Mouse (Mus musculus) liver, adult 2 months (tissue): ENCODE results near the gene Mta2. TPM values are rescaled to one million over a fixed set of nuclear protein-coding genes. Genes with fewer than 3 reads are reported as not detected.
A peak's percentile ranks its signal among the peaks of the same experiment; 100 is the strongest.

Experiments
- DNase-seq: peaks from one replicate; pipeline ENCODE4 v3.0.0-alpha.2; 2011; ENCODE audit warnings: low read depth, low spot score; ENCODE audit errors: extremely low read depth
- H3K27ac ChIP-seq: fragments of 200-500 bp; replicated peaks from 2 replicates; pipeline ENCODE4 v1.5.1; 2012; ENCODE audit warnings: low read depth, mild to moderate bottlenecking, control low read depth, inconsistent platforms, low read length; ENCODE audit not compliant: insufficient read depth
- H3K27me3 ChIP-seq: fragments of 200-500 bp; 2 replicates; pipeline ENCODE4 v1.6.1; 2012; ENCODE audit warnings: mild to moderate bottlenecking, moderate library complexity, low read length, inconsistent platforms; ENCODE audit not compliant: control insufficient read depth, insufficient read depth
- H3K36me3 ChIP-seq: fragments of 200-500 bp; 2 replicates; pipeline ENCODE4 v1.6.1; 2012; ENCODE audit warnings: low read length, inconsistent platforms; ENCODE audit not compliant: control insufficient read depth, insufficient read depth
- H3K4me1 ChIP-seq: fragments of 200-500 bp; 2 replicates; pipeline ENCODE4 v1.6.1; 2011; ENCODE audit warnings: low read length; ENCODE audit not compliant: control insufficient read depth, insufficient read depth
- H3K4me3 ChIP-seq: fragments of 200-500 bp; 2 replicates; pipeline ENCODE4 v1.5.1; 2011; ENCODE audit warnings: low read depth, mild to moderate bottlenecking, control low read depth, low read length, moderate library complexity; ENCODE audit not compliant: insufficient read depth
- H3K79me2 ChIP-seq: fragments of 200-500 bp; 2 replicates; pipeline ENCODE4 v1.6.1; 2012; ENCODE audit warnings: inconsistent platforms, mild to moderate bottlenecking, low read length, moderate library complexity; ENCODE audit not compliant: control insufficient read depth, insufficient read depth
- H3K9ac ChIP-seq: fragments of 200-500 bp; 2 replicates; pipeline ENCODE4 v1.6.1; 2012; ENCODE audit warnings: low read depth, mild to moderate bottlenecking, control low read depth, inconsistent platforms, low read length
- CTCF ChIP-seq: fragments of 200-500 bp; IDR thresholded peaks from 2 replicates; pipeline ENCODE4 v1.5.1; 2011; ENCODE audit warnings: low read depth, low read length, control low read depth
- POLR2A ChIP-seq: fragments of 200-500 bp; IDR thresholded peaks from 2 replicates; pipeline ENCODE4 v1.6.1; 2011; ENCODE audit warnings: low read length, control low read depth; ENCODE audit not compliant: insufficient read depth; ENCODE audit errors: extremely low read depth
- WGBS: fragments of 180-500 bp; shearing (Covaris S2); methylation state at CpG from one replicate; pipeline ENCODE4 v1.1.7; 2018; 5-methylcytosine and 5-hydroxymethylcytosine counted together
- polyA plus RNA-seq: library from polyadenylated mRNA; depleted of rRNA; stranded (reverse); fragments of >200 nt; gene quantifications from 2 replicates; pipeline ENCODE4 v1.2.3, GENCODE M21; 2012
- total RNA-seq: library from RNA; depleted of rRNA; stranded (reverse); fragments of >200 nt; gene quantifications from 2 replicates; pipeline ENCODE4 v1.2.3, GENCODE M21; 2014

Mta2 gene
- total and polyA plus RNA-seq, 2 experiments: 12.1 to 25.6 TPM

GRCm38 (mm10) chr19:8897865-8898495 is 43.7 kb upstream of the Mta2 start, which contains the start of gene Ganab:
Gene Ganab (plus strand): TSS chr19:8898071.
- Histone ChIP-seq H3K36me3 (peaks cover 10% of the 10 kb centered on the region; the same call in 1 of the 2 replicates), H3K27ac (peak within 1 kb of the TSS; percentile 86), H3K9ac (peak within 1 kb of the TSS; percentile 81), H3K79me2 (peaks cover 16% of the 10 kb centered on the region; the same call in 1 of the 2 replicates), H3K4me3 (peak within 1 kb of the TSS; percentile 71), H3K4me1 (peaks cover 12% of the 10 kb centered on the region), H3K27me3 (no peaks in the 10 kb centered on the region)
- WGBS: under 1% methylated on average over 53 of the region's 53 CpGs
- peak; percentile 83 for DNase-seq
- TF ChIP-seq POLR2A (peak; percentile 87), CTCF (peak; percentile 24; the same call in 1 of the 2 replicates)

GRCm38 (mm10) chr19:8898576-8898975 is 43.1 kb upstream of the Mta2 start:
- 2% methylated on average over 13 of the region's 13 CpGs for WGBS
- H3K9ac ChIP-seq: peak overlapping the region; percentile 81
- H3K36me3 ChIP-seq: peaks cover 16% of the 10 kb centered on the region

DNA sequence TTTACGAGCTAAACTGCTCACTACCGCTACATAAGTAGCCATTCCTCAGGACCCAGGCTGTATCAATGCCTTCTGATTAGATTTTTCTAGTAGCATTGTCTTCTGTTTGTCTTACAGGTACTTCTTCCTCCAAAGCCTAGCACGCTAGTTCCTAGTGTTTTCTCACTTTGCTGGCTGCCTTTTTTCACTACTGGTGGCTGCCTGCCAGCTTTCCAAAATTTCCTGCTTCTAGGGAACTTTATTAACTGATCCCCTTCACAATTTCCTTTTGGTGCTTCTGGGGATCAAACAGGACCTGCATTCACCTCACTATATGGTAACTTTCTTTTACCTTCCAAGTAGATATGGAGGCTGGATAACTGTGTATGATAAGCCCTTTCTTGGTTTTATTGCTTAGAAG is 42.6 kb upstream of the Mta2 start:
- no peaks in the 10 kb centered on the region for H3K27me3 ChIP-seq
- peak; percentile 24 for DNase-seq
- peak overlapping the region; percentile 34; the same call in 1 of the 2 replicates for H3K9ac ChIP-seq
- H3K36me3 ChIP-seq: peaks cover 20% of the 10 kb centered on the region
- no peak overlapping the region for H3K27ac ChIP-seq
- H3K4me3 ChIP-seq: peak overlapping the region; percentile 71; the same call in 1 of the 2 replicates
- H3K79me2 ChIP-seq: peaks cover 14% of the 10 kb centered on the region; the same call in 1 of the 2 replicates
- H3K4me1 ChIP-seq: peaks cover 12% of the 10 kb centered on the region
- 16% methylated on average over 3 of the region's 3 CpGs for WGBS
- TF ChIP-seq CTCF: no peak
- no peak for TF ChIP-seq POLR2A

More at GRCm38 (mm10) chr19:8898576-8898975, 43.1 kb upstream of the Mta2 start:
- peak; percentile 53 for DNase-seq
- peak overlapping the region; percentile 86 for H3K27ac ChIP-seq
- H3K27me3 ChIP-seq: no peaks in the 10 kb centered on the region
- peaks cover 12% of the 10 kb centered on the region for H3K4me1 ChIP-seq
- H3K4me3 ChIP-seq: peak overlapping the region; percentile 71
- 0 out of 2 replicates have a peak, but pooled peaks have one; percentile 9 for TF ChIP-seq POLR2A
- no peak for TF ChIP-seq CTCF
- H3K79me2 ChIP-seq: peaks cover 14% of the 10 kb centered on the region; the same call in 1 of the 2 replicates

DNA sequence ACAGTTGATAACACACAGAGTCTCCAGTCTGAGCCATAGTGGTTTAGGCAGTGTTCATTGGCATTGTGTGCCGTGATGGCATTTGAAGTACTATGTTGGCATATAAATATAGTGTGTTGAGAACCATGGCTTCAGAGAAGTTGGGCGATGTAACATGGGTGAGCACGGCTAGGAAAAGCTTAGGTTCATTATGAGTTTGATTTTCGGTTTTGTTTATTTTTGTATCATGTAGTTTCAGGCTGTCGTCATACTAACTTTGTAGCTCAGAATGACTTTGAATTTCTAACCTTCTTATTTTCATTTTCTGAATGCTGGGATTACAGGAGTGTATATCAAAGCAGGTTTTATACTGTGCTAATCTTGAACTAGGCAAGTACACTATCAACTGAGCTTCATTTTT is 38.3 kb upstream of the Mta2 start:
- H3K4me1 ChIP-seq: peaks cover 6% of the 10 kb centered on the region
- H3K4me3 ChIP-seq: no peak overlapping the region
- H3K36me3 ChIP-seq: peaks cover 57% of the 10 kb centered on the region
- no peaks in the 10 kb centered on the region for H3K27me3 ChIP-seq
- H3K27ac ChIP-seq: no peak overlapping the region
- no peak overlapping the region for H3K9ac ChIP-seq
- peaks cover 3% of the 10 kb centered on the region; the same call in 1 of the 2 replicates for H3K79me2 ChIP-seq
- WGBS: 94% methylated on average over 5 of the region's 5 CpGs
- no peak for TF ChIP-seq CTCF
- no peak for TF ChIP-seq POLR2A
- no peak for DNase-seq

- H3K9ac ChIP-seq: no peak overlapping the region
- no peak for DNase-seq
- no peak overlapping the region for H3K27ac ChIP-seq
- no peaks in the 10 kb centered on the region for H3K4me1 ChIP-seq
- H3K27me3 ChIP-seq: no peaks in the 10 kb centered on the region
- no peaks in the 10 kb centered on the region for H3K79me2 ChIP-seq
- WGBS: 92% methylated on average over 6 of the region's 6 CpGs
- no peak overlapping the region for H3K4me3 ChIP-seq
- H3K36me3 ChIP-seq: peaks cover 90% of the 10 kb centered on the region
- TF ChIP-seq POLR2A (no peak), CTCF (no peak)
Measured at GRCm38 (mm10) chr19:8908531-8908930, 33.1 kb upstream of the Mta2 start.

DNA sequence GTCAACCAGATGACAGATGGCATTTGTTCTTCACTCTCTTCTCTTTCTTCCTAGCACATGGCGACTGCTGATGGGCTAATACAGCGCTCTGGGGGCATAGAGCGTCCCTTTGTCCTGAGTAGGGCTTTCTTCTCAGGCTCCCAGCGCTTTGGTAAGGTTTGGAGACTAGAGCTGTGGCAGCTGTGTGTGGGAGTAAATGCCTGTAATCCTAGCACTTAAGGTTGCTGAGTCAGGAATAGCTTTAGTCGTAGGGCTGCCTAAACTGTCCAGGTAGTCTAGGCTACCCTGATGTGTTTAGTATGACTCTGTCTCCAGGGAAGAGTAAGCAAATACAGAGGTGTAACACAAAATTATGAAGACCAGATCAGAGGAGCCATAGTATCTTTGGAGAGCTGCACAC is 29.9 kb upstream of the Mta2 start:
- WGBS: 95% methylated on average over 5 of the region's 5 CpGs
- H3K9ac ChIP-seq: no peak overlapping the region
- H3K4me3 ChIP-seq: no peak overlapping the region

More for the DNA sequence above, 29.9 kb upstream of the Mta2 start:
- DNase-seq: no peak
- no peak for TF ChIP-seq POLR2A
- TF ChIP-seq CTCF: no peak
- Histone ChIP-seq H3K36me3 (peaks cover 92% of the 10 kb centered on the region), H3K4me1 (no peaks in the 10 kb centered on the region), H3K27ac (no peak overlapping the region), H3K79me2 (no peaks in the 10 kb centered on the region), H3K27me3 (no peaks in the 10 kb centered on the region)
